Mouse (Mus musculus): ENCODE data around the gene Pimreg.

DNA sequence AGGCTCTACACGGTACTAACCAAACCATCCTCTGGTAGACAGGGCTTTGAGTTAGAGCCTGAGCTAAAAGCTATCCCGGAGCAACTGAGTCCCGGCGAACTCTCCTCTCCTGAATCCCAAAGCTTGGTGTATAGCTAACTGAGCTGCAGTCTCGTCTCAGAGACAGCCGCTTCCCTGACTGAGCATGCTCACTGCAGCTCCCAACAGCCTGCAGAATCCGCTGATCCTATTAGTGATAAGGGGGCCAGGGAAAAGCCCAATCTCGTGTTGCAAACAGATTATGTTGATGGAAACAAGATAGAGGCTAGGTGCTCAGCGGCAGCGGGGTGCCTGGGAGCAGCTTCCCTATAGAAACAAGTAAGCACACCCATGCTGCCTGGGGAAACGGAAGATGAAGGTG, 45.0 kb upstream of the Pimreg start:
- TF ChIP-seq CTCF (IDR thresholded peaks at IDR 0.05; ENCODE audit: low read depth, low read length) (no peak), POLR2A (IDR thresholded peaks at IDR 0.05; ENCODE audit: borderline replicate concordance, low read depth, low read length) (no peak)
